Mouse (Mus musculus): ENCODE results near the gene Lmx1b.

- TF ChIP-seq CTCF (IDR thresholded peaks at IDR 0.05; ENCODE audit: low read depth) (no peak), EP300 (IDR thresholded peaks at IDR 0.05; ENCODE audit: low read depth) (no peak)
Measured at GRCm38 (mm10) chr2:33635323-33636116, 4.8 kb downstream of the Lmx1b start.
